Mouse (Mus musculus): Measurements from ENCODE around the gene Olfml2b. TPM values are rescaled to one million over a fixed set of nuclear protein-coding genes. Genes with fewer than 3 reads are reported as not detected.

The Olfml2b gene
- polyA plus RNA-seq, 1 experiment: 1.3 TPM

GRCm38 (mm10) chr1:170701178-170701577 is 56.8 kb downstream of the Olfml2b start:
- no peaks in the 10 kb centered on the region for H3K27me3 ChIP-seq (ENCODE audit: control insufficient read depth, insufficient read depth, low read length, poor library complexity, severe bottlenecking)
- no peak overlapping the region for H3K9ac ChIP-seq (ENCODE audit: low read depth, poor library complexity, severe bottlenecking)
- H3K9me3 ChIP-seq (replicated peaks; ENCODE audit: control insufficient read depth, insufficient read depth, low read length, poor library complexity, severe bottlenecking): no peaks in the 10 kb centered on the region
- H3K27ac ChIP-seq (ENCODE audit: insufficient read depth, low read length): no peak overlapping the region
- TF ChIP-seq POLR2A (IDR thresholded peaks at IDR 0.05; ENCODE audit: insufficient read depth, low read length) (no peak), CTCF (IDR thresholded peaks at IDR 0.05; ENCODE audit: low read depth, low read length) (no peak)
- no peaks in the 10 kb centered on the region for H3K36me3 ChIP-seq (ENCODE audit: control insufficient read depth, insufficient read depth, low read length, poor library complexity, severe bottlenecking)
- H3K4me3 ChIP-seq (ENCODE audit: low read depth, low read length): no peak overlapping the region
- peaks cover 6% of the 10 kb centered on the region for H3K4me1 ChIP-seq (ENCODE audit: control insufficient read depth, insufficient read depth, low read length)

- Histone ChIP-seq H3K9ac (ENCODE audit: low read depth, poor library complexity, severe bottlenecking) (no peak overlapping the region), H3K4me1 (ENCODE audit: control insufficient read depth, insufficient read depth, low read length) (peaks cover 6% of the 10 kb centered on the region), H3K9me3 (replicated peaks; ENCODE audit: control insufficient read depth, insufficient read depth, low read length, poor library complexity, severe bottlenecking) (no peaks in the 10 kb centered on the region), H3K27me3 (ENCODE audit: control insufficient read depth, insufficient read depth, low read length, poor library complexity, severe bottlenecking) (no peaks in the 10 kb centered on the region), H3K27ac (ENCODE audit: insufficient read depth, low read length) (no peak overlapping the region), H3K36me3 (ENCODE audit: control insufficient read depth, insufficient read depth, low read length, poor library complexity, severe bottlenecking) (no peaks in the 10 kb centered on the region), H3K4me3 (ENCODE audit: low read depth, low read length) (no peak overlapping the region)
- TF ChIP-seq EP300 (IDR thresholded peaks at IDR 0.05; ENCODE audit: insufficient read depth, low read depth, low read length) (no peak), POLR2A (IDR thresholded peaks at IDR 0.05; ENCODE audit: insufficient read depth, low read length) (no peak), CTCF (IDR thresholded peaks at IDR 0.05; ENCODE audit: low read depth, low read length) (no peak)
These were observed 57.2 kb downstream of the Olfml2b start for GRCm38 (mm10) chr1:170701582-170701981.

- TF ChIP-seq CTCF (IDR thresholded peaks at IDR 0.05; ENCODE audit: low read depth, low read length): no peak
- TF ChIP-seq POLR2A (IDR thresholded peaks at IDR 0.05; ENCODE audit: insufficient read depth, low read length): no peak
- no peak for TF ChIP-seq EP300 (IDR thresholded peaks at IDR 0.05; ENCODE audit: insufficient read depth, low read depth, low read length)
- H3K4me3 ChIP-seq (ENCODE audit: low read depth, low read length): no peak overlapping the region
- no peak overlapping the region for H3K9ac ChIP-seq (ENCODE audit: low read depth, poor library complexity, severe bottlenecking)
- no peaks in the 10 kb centered on the region for H3K36me3 ChIP-seq (ENCODE audit: control insufficient read depth, insufficient read depth, low read length, poor library complexity, severe bottlenecking)
- no peaks in the 10 kb centered on the region for H3K9me3 ChIP-seq (replicated peaks; ENCODE audit: control insufficient read depth, insufficient read depth, low read length, poor library complexity, severe bottlenecking)
- peaks cover under 1% of the 10 kb centered on the region for H3K4me1 ChIP-seq (ENCODE audit: control insufficient read depth, insufficient read depth, low read length)
- no peaks in the 10 kb centered on the region for H3K27me3 ChIP-seq (ENCODE audit: control insufficient read depth, insufficient read depth, low read length, poor library complexity, severe bottlenecking)
- no peak overlapping the region for H3K27ac ChIP-seq (ENCODE audit: insufficient read depth, low read length)
These were observed 57.9 kb downstream of the Olfml2b start for GRCm38 (mm10) chr1:170702263-170702662.

- no peaks in the 10 kb centered on the region for H3K27me3 ChIP-seq (ENCODE audit: control insufficient read depth, insufficient read depth, low read length, poor library complexity, severe bottlenecking)
- H3K4me3 ChIP-seq (ENCODE audit: low read depth, low read length): no peak overlapping the region
- TF ChIP-seq CTCF (IDR thresholded peaks at IDR 0.05; ENCODE audit: low read depth, low read length): no peak
- no peak for TF ChIP-seq EP300 (IDR thresholded peaks at IDR 0.05; ENCODE audit: insufficient read depth, low read depth, low read length)
- TF ChIP-seq POLR2A (IDR thresholded peaks at IDR 0.05; ENCODE audit: insufficient read depth, low read length): no peak
- no peaks in the 10 kb centered on the region for H3K36me3 ChIP-seq (ENCODE audit: control insufficient read depth, insufficient read depth, low read length, poor library complexity, severe bottlenecking)
- H3K9me3 ChIP-seq (replicated peaks; ENCODE audit: control insufficient read depth, insufficient read depth, low read length, poor library complexity, severe bottlenecking): no peaks in the 10 kb centered on the region
- H3K27ac ChIP-seq (ENCODE audit: insufficient read depth, low read length): no peak overlapping the region
- no peaks in the 10 kb centered on the region for H3K4me1 ChIP-seq (ENCODE audit: control insufficient read depth, insufficient read depth, low read length)
- no peak overlapping the region for H3K9ac ChIP-seq (ENCODE audit: low read depth, poor library complexity, severe bottlenecking)
These were observed 58.6 kb downstream of the Olfml2b start for GRCm38 (mm10) chr1:170702958-170703357.

GRCm38 (mm10) chr1:170704103-170704502 is 59.8 kb downstream of the Olfml2b start:
- H3K9me3 ChIP-seq (replicated peaks; ENCODE audit: control insufficient read depth, insufficient read depth, low read length, poor library complexity, severe bottlenecking): no peaks in the 10 kb centered on the region
- H3K27me3 ChIP-seq (ENCODE audit: control insufficient read depth, insufficient read depth, low read length, poor library complexity, severe bottlenecking): no peaks in the 10 kb centered on the region
- no peak overlapping the region for H3K9ac ChIP-seq (ENCODE audit: low read depth, poor library complexity, severe bottlenecking)
- no peak for TF ChIP-seq CTCF (IDR thresholded peaks at IDR 0.05; ENCODE audit: low read depth, low read length)
- no peak for TF ChIP-seq POLR2A (IDR thresholded peaks at IDR 0.05; ENCODE audit: insufficient read depth, low read length)
- no peak for TF ChIP-seq EP300 (IDR thresholded peaks at IDR 0.05; ENCODE audit: insufficient read depth, low read depth, low read length)
- H3K36me3 ChIP-seq (ENCODE audit: control insufficient read depth, insufficient read depth, low read length, poor library complexity, severe bottlenecking): no peaks in the 10 kb centered on the region
- H3K27ac ChIP-seq (ENCODE audit: insufficient read depth, low read length): no peak overlapping the region
- H3K4me1 ChIP-seq (ENCODE audit: control insufficient read depth, insufficient read depth, low read length): no peaks in the 10 kb centered on the region
- no peak overlapping the region for H3K4me3 ChIP-seq (ENCODE audit: low read depth, low read length)

GRCm38 (mm10) chr1:170704911-170705594 is 60.7 kb downstream of the Olfml2b start:
- no peaks in the 10 kb centered on the region for H3K4me1 ChIP-seq (ENCODE audit: control insufficient read depth, insufficient read depth, low read length)
- H3K4me3 ChIP-seq (ENCODE audit: low read depth, low read length): no peak overlapping the region
- no peaks in the 10 kb centered on the region for H3K27me3 ChIP-seq (ENCODE audit: control insufficient read depth, insufficient read depth, low read length, poor library complexity, severe bottlenecking)
- H3K9me3 ChIP-seq (replicated peaks; ENCODE audit: control insufficient read depth, insufficient read depth, low read length, poor library complexity, severe bottlenecking): no peaks in the 10 kb centered on the region
- no peak overlapping the region for H3K9ac ChIP-seq (ENCODE audit: low read depth, poor library complexity, severe bottlenecking)
- TF ChIP-seq CTCF (IDR thresholded peaks at IDR 0.05; ENCODE audit: low read depth, low read length) (no peak), POLR2A (IDR thresholded peaks at IDR 0.05; ENCODE audit: insufficient read depth, low read length) (no peak), EP300 (IDR thresholded peaks at IDR 0.05; ENCODE audit: insufficient read depth, low read depth, low read length) (no peak)
- H3K27ac ChIP-seq (ENCODE audit: insufficient read depth, low read length): no peak overlapping the region
- no peaks in the 10 kb centered on the region for H3K36me3 ChIP-seq (ENCODE audit: control insufficient read depth, insufficient read depth, low read length, poor library complexity, severe bottlenecking)
